Mouse (Mus musculus) midbrain, embryonic 14.5 days (tissue): ENCODE results near the gene Smg1. TPM values are rescaled to one million over a fixed set of nuclear protein-coding genes. Genes with fewer than 3 reads are reported as not detected.
A peak's percentile ranks its signal among the peaks of the same experiment; 100 is the strongest.

Experiments used
- ATAC-seq: fragments of 200-750 bp; cut with Nextera tagmentation; 2 replicates; pipeline ENCODE4 v1.8.0; 2017; ENCODE audit warnings: moderate number of reproducible peaks, moderate library complexity; ENCODE audit not compliant: low FRiP score, low TSS enrichment
- DNase-seq: peaks from one replicate; pipeline ENCODE4 v3.0.0-alpha.2; 2015
- H3K27ac ChIP-seq: fragments of 300-500 bp; sonication (generic); replicated peaks from 2 replicates; pipeline ENCODE4 v1.5.1; 2014; ENCODE audit warnings: mild to moderate bottlenecking, low read depth, low read length, moderate library complexity
- H3K27me3 ChIP-seq: fragments of 300-500 bp; sonication (generic); 2 replicates; pipeline ENCODE4 v1.6.1; 2014; ENCODE audit warnings: low read length, control low read depth, mixed read lengths; ENCODE audit not compliant: control insufficient read depth, insufficient read depth
- H3K36me3 ChIP-seq: fragments of 300-500 bp; sonication (generic); 2 replicates; pipeline ENCODE4 v1.6.1; 2014; ENCODE audit warnings: low read length, control low read depth; ENCODE audit not compliant: control insufficient read depth, insufficient read depth
- H3K4me1 ChIP-seq: fragments of 300-500 bp; sonication (generic); 2 replicates; pipeline ENCODE4 v1.6.1; 2014; ENCODE audit warnings: mild to moderate bottlenecking, antibody characterized with exemption, low read length, control low read depth; ENCODE audit not compliant: control insufficient read depth, insufficient read depth
- H3K4me2 ChIP-seq: fragments of 300-500 bp; sonication (generic); 2 replicates; pipeline ENCODE4 v1.6.1; 2014; ENCODE audit warnings: mild to moderate bottlenecking, low read length, moderate library complexity
- H3K4me3 ChIP-seq: fragments of 300-500 bp; sonication (generic); replicated peaks from 2 replicates; pipeline ENCODE4 v1.5.1; 2014; ENCODE audit warnings: low read depth, low read length
- H3K9ac ChIP-seq: fragments of 300-500 bp; sonication (generic); replicated peaks from 2 replicates; pipeline ENCODE4 v1.6.1; 2014; ENCODE audit warnings: mild to moderate bottlenecking, low read length, moderate library complexity
- H3K9me3 ChIP-seq: fragments of 300-500 bp; sonication (generic); 2 replicates; pipeline ENCODE4 v1.6.1; 2016; ENCODE audit warnings: low read length, control low read depth, mixed read lengths; ENCODE audit not compliant: control insufficient read depth
- WGBS: fragments of 180-500 bp; shearing (Covaris S2); extraction: QIAGEN DNeasy Blood & Tissue Kit; methylation state at CpG from one replicate; pipeline ENCODE4 v1.1.7; 2014; 5-methylcytosine and 5-hydroxymethylcytosine counted together
- polyA plus RNA-seq: library from polyadenylated mRNA; unstranded; fragments of >200 nt; fragmentation: Nextera tagmentation; extraction: Ambion mirVana; gene quantifications from 2 replicates; pipeline ENCODE4 v1.2.1, GENCODE M21; 2014

The Smg1 gene
- polyA plus RNA-seq, 1 experiment from 2014 or later = 31.7 TPM

- H3K27me3 ChIP-seq = no peaks in the 10 kb centered on the region
- no peak overlapping the region for H3K4me2 ChIP-seq
- H3K4me3 ChIP-seq = no peak overlapping the region
- H3K36me3 ChIP-seq = peaks cover 85% of the 10 kb centered on the region
- 73% methylated on average over 3 of the region's 3 CpGs for WGBS
- DNase-seq (no peak), ATAC-seq (no peak)
- no peak overlapping the region for H3K9ac ChIP-seq
- H3K27ac ChIP-seq = no peak overlapping the region
- H3K4me1 ChIP-seq = no peaks in the 10 kb centered on the region
- no peaks in the 10 kb centered on the region for H3K9me3 ChIP-seq
Observed at GRCm38 (mm10) chr7:118143602-118144001, 99.9 kb downstream of the Smg1 start.

DNA sequence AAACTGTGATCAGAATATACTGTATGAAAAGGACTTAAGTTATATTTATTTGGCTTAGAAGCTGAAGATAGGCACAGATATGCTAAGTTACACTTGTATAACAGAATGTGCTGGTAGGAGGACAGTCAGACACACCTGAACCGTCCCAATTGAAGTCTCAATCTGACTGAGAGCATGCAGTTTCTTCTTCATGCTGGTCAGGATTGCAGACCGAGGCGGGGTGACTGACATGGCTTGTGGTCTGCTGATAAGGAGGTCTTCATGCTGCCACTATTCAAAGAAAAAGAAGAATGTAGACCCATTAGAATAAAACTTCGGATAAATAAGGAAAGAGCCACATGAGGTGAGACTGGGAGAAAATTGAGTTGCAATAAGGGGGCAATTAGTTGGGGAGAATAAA is 100.3 kb downstream of the Smg1 start:
- Histone ChIP-seq H3K4me1 (no peaks in the 10 kb centered on the region), H3K4me2 (no peak overlapping the region), H3K9ac (no peak overlapping the region), H3K27ac (no peak overlapping the region), H3K36me3 (peaks cover 81% of the 10 kb centered on the region), H3K27me3 (no peaks in the 10 kb centered on the region), H3K9me3 (no peaks in the 10 kb centered on the region), H3K4me3 (no peak overlapping the region)
- ATAC-seq = no peak
- 91% methylated on average over 4 of the region's 4 CpGs for WGBS
- DNase-seq = no peak

DNA sequence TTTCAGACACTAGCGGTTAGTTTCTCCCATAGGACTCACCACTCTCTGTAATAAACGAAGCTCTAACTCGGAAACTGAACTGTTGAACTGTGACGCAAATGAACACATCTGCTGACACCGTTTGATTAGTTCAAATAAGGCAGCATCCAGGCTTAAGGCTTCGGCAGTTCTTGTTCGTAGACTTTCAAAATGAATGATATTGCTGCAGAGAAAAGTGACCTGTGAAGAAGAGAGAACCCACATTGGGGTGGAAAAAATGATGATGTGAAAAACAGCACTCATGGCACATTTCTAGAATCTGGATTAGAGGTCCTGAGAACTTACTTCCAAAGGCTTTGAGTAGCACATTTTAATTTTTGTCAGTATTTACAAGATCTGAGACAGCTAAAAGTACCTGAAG is 102.2 kb downstream of the Smg1 start:
- no peak overlapping the region for H3K4me3 ChIP-seq
- no peak overlapping the region for H3K27ac ChIP-seq
- H3K36me3 ChIP-seq = peaks cover 89% of the 10 kb centered on the region
- ATAC-seq (no peak), DNase-seq (no peak)
- no peaks in the 10 kb centered on the region for H3K9me3 ChIP-seq
- H3K4me2 ChIP-seq = no peak overlapping the region
- no peak overlapping the region for H3K9ac ChIP-seq
- 91% methylated on average over 7 of the region's 7 CpGs for WGBS
- no peaks in the 10 kb centered on the region for H3K27me3 ChIP-seq
- H3K4me1 ChIP-seq = no peaks in the 10 kb centered on the region

DNA sequence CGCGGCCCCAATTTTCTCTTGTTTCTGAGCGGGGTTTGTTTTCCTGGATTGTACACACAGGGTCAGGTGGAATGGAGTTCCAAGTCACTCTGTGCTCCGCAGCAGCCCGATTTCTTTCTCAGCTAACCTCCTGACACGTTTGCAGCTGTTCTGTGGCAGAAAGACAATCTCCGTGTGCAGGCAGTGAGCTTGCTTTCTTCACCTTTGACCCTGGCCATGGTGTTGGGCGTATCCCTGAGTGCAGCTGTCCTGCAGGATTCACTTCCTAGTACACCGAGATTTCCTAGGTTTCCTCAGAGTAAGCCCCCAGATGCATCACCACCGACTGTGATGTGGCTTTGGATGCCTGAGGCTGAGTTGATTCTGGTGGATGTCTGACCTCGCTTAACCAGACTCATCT is 108.3 kb downstream of the Smg1 start:
- Histone ChIP-seq H3K27ac (no peak overlapping the region), H3K36me3 (peaks cover 51% of the 10 kb centered on the region), H3K4me2 (no peak overlapping the region), H3K4me3 (no peak overlapping the region), H3K27me3 (no peaks in the 10 kb centered on the region), H3K9ac (no peak overlapping the region), H3K9me3 (no peaks in the 10 kb centered on the region), H3K4me1 (peaks cover under 1% of the 10 kb centered on the region; the same call in 1 of the 2 replicates)
- ATAC-seq = no peak
- 81% methylated on average over 11 of the region's 11 CpGs for WGBS
- DNase-seq = no peak

- WGBS = under 1% methylated on average over 39 of the region's 39 CpGs
- ATAC-seq = peak; percentile 99
Observed at GRCm38 (mm10) chr7:118129430-118130041, 113.9 kb downstream of the Smg1 start, which contains the start of gene Arl6ip1. TSS of gene Arl6ip1 (minus strand) at chr7:118129662.

DNA sequence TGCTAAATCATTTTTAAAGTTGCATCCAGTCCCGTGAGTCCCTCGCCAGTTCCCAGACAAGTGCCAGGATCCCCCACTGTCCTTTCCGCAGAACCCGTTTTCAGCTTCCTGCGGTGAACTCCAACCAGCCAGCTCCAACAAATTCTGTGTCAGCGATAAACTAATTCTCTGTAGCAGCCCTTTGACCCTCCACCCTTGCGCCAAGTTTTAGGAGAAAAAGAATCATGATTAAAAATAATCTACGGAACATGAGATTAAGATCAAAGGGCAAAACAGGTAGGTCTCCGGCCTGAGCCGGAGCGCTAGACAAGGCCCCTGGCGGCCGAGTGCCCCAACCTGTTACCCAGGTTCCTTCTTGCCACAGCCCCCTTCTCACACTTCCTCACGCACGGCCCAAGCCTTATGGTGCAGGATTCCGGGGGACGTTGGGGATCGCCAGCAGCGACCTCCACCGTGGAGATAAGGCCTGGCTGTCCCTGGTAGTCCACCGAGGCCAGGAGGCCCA is 114.5 kb downstream of the Smg1 start:
- no peaks in the 10 kb centered on the region for H3K9me3 ChIP-seq
- under 1% methylated on average over 21 of the region's 21 CpGs for WGBS
- peak; percentile 51 for DNase-seq

More at GRCm38 (mm10) chr7:118129430-118130041, 113.9 kb downstream of the Smg1 start, which contains the start of gene Arl6ip1:
- Histone ChIP-seq H3K9ac (peak within 1 kb of the TSS; percentile 86), H3K4me3 (peak within 1 kb of the TSS; percentile 85), H3K4me1 (peaks cover 22% of the 10 kb centered on the region), H3K9me3 (no peaks in the 10 kb centered on the region), H3K27me3 (no peaks in the 10 kb centered on the region), H3K4me2 (peak within 1 kb of the TSS; percentile 87), H3K27ac (peak within 1 kb of the TSS; percentile 83), H3K36me3 (peaks cover 19% of the 10 kb centered on the region)
- DNase-seq = peak; percentile 98

GRCm38 (mm10) chr7:118126219-118126875 is 117.1 kb downstream of the Smg1 start:
- H3K4me1 ChIP-seq = peaks cover 22% of the 10 kb centered on the region
- WGBS = 69% methylated on average over 11 of the region's 11 CpGs
- ATAC-seq = no peak
- no peaks in the 10 kb centered on the region for H3K27me3 ChIP-seq
- H3K36me3 ChIP-seq = peaks cover 32% of the 10 kb centered on the region
- H3K9ac ChIP-seq = no peak overlapping the region
- no peaks in the 10 kb centered on the region for H3K9me3 ChIP-seq
- no peak for DNase-seq
- H3K27ac ChIP-seq = no peak overlapping the region
- H3K4me2 ChIP-seq = no peak overlapping the region
- H3K4me3 ChIP-seq = no peak overlapping the region

More for the DNA sequence above, 114.5 kb downstream of the Smg1 start:
- Histone ChIP-seq H3K36me3 (peaks cover 20% of the 10 kb centered on the region; the same call in 1 of the 2 replicates), H3K9ac (peak overlapping the region; percentile 86), H3K27ac (peak overlapping the region; percentile 83), H3K4me1 (peaks cover 22% of the 10 kb centered on the region), H3K4me3 (peak overlapping the region; percentile 85), H3K4me2 (peak overlapping the region; percentile 87), H3K27me3 (no peaks in the 10 kb centered on the region)
- ATAC-seq = peak; percentile 76

DNA sequence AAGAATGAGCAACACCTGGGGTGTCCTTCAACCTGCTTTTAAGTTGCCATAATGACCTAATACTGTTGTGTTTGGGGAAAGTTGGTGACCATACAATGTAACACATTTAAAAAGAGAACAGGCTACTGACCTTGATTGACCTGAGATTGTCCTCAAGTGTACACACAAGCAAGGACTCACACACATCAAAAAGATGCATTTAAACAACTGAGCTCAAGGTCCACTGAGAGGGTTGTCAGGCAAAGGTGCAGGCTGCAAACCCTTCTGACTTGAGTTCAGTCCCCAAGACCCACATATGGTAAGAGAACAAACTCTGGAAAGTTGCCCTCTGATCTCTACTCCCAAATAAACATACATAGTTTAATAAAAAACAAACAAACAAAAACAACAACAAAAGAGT is 117.7 kb downstream of the Smg1 start:
- peaks cover 37% of the 10 kb centered on the region for H3K36me3 ChIP-seq
- no peak overlapping the region for H3K27ac ChIP-seq
- H3K4me1 ChIP-seq = peaks cover 22% of the 10 kb centered on the region
- DNase-seq (no peak), ATAC-seq (no peak)
- no peak overlapping the region for H3K4me2 ChIP-seq
- H3K27me3 ChIP-seq = no peaks in the 10 kb centered on the region
- no peaks in the 10 kb centered on the region for H3K9me3 ChIP-seq
- H3K4me3 ChIP-seq = no peak overlapping the region
- H3K9ac ChIP-seq = no peak overlapping the region
